ENCODE assay signal across 8 mouse cellular contexts in genomic region chr8:111876355-111876948, GRCm38 (mm10). TPM values are rescaled to one million over a fixed set of nuclear protein-coding genes. Genes with fewer than 3 reads are reported as not detected.
DNase-seq lines count a peak whose midpoint lies in the region; ATAC-seq lines count a peak whose summit lies in the region.

Tmem170 (minus strand) TSS chr8:111876750.

- under 1% methylated on average over 51 of the region's 53 CpGs for WGBS in heart, embryonic 10.5 days
- under 1% methylated on average over 52 of the region's 53 CpGs for WGBS in kidney, embryonic 15.5 days

- ATAC-seq in erythroblast, adult 5-6 weeks (replicated peaks; ENCODE audit: low FRiP score, poor library complexity, severe bottlenecking) = peak; percentile 98
- ATAC-seq in kidney, embryonic 15.5 days (replicated peaks; ENCODE audit: low FRiP score) = peak; percentile 99
- ATAC-seq in monocyte, adult 5-6 weeks (replicated peaks; ENCODE audit: insufficient number of reproducible peaks, low FRiP score, low TSS enrichment, poor library complexity, severe bottlenecking) = peak; percentile 99

- no peaks in the 10 kb centered on the region for H3K9me3 ChIP-seq in heart, embryonic 10.5 days
- no peaks in the 10 kb centered on the region for H3K9me3 ChIP-seq in kidney, embryonic 15.5 days (replicated peaks)

- no peaks in the 10 kb centered on the region for H3K27me3 ChIP-seq in heart, embryonic 10.5 days (ENCODE audit: insufficient read depth, poor library complexity, severe bottlenecking)
- no peaks in the 10 kb centered on the region for H3K27me3 ChIP-seq in kidney, embryonic 15.5 days

- H3K4me1 ChIP-seq in heart, embryonic 10.5 days = peaks cover 11% of the 10 kb centered on the region; the same call in 1 of the 2 replicates
- peaks cover 14% of the 10 kb centered on the region for H3K4me1 ChIP-seq in kidney, embryonic 15.5 days

- peak; percentile 98 for DNase-seq in B cell, adult 2 months
- DNase-seq in brain, adult 2 months (ENCODE audit: low read depth, low spot score) = peak; percentile 99
- DNase-seq in heart, embryonic 10.5 days (ENCODE audit: low spot score) = peak; percentile 99
- DNase-seq in liver = peak; percentile 98
- peak; percentile 97 to 99 for DNase-seq in spleen, postnatal 4 days (ENCODE audit: low spot score in 2 of 2)

- H3K4me3 ChIP-seq in heart, embryonic 10.5 days = peak within 1 kb of the TSS; percentile 84
- peak within 1 kb of the TSS; percentile 95 for H3K4me3 ChIP-seq in kidney, embryonic 15.5 days (replicated peaks)

- peak within 1 kb of the TSS; percentile 83 for H3K4me2 ChIP-seq in kidney, embryonic 15.5 days

- peak within 1 kb of the TSS; percentile 73 for H3K9ac ChIP-seq in kidney, embryonic 15.5 days

- H3K27ac ChIP-seq in heart, embryonic 10.5 days = peak within 1 kb of the TSS; percentile 96
- peak within 1 kb of the TSS; percentile 93 for H3K27ac ChIP-seq in kidney, embryonic 15.5 days

- no peaks in the 10 kb centered on the region for H3K36me3 ChIP-seq in heart, embryonic 10.5 days
- no peaks in the 10 kb centered on the region for H3K36me3 ChIP-seq in kidney, embryonic 15.5 days

RNA-seq across cellular contexts. Expression of gene Tmem170, which starts in this region (rescaled TPM):
- total RNA-seq in erythroblast, adult 5-6 weeks (2015; ENCODE audit: low replicate concordance) = 0.84 and 2.7 TPM in 2 replicates
- total RNA-seq in erythroblast, adult 5-6 weeks (2017; ENCODE audit: low replicate concordance) = 0.70 and 1.4 TPM in 2 replicates
- 5.1 and 7.4 TPM in 2 replicates for polyA plus RNA-seq in heart, embryonic 10.5 days (2016; fragmentation: Nextera tagmentation; extraction: Ambion mirVana)
- 13.0 and 13.4 TPM in 2 replicates for polyA plus RNA-seq in kidney, embryonic 15.5 days (2015; fragmentation: Nextera tagmentation; extraction: Ambion mirVana)
- 0.95 to 2.5 TPM (median 1.6 TPM) in 3 replicates for total RNA-seq in monocyte, adult 5-6 weeks (2017)

Comparison
In these comparisons a context has a peak if more than half of its experiments do, and no peak if none do; other contexts are left out.
1. Peak in every context shown above with its lines: DNase-seq, ATAC-seq, H3K4me3 ChIP-seq and H3K27ac ChIP-seq.